Mouse (Mus musculus) ovary, adult 18-20 months (tissue): ENCODE measurements around the gene Rfwd3.
"Not testable (repeated sequence)": the region's sequence is repeated elsewhere in the genome, so short reads cannot be mapped to it uniquely, and the experiment has no call there.

ENCODE experiments used
- DNase-seq: peaks from one replicate; pipeline ENCODE4 v3.0.0; 2022; ENCODE audit warnings: low spot score, mixed read lengths

Rfwd3 gene

DNA sequence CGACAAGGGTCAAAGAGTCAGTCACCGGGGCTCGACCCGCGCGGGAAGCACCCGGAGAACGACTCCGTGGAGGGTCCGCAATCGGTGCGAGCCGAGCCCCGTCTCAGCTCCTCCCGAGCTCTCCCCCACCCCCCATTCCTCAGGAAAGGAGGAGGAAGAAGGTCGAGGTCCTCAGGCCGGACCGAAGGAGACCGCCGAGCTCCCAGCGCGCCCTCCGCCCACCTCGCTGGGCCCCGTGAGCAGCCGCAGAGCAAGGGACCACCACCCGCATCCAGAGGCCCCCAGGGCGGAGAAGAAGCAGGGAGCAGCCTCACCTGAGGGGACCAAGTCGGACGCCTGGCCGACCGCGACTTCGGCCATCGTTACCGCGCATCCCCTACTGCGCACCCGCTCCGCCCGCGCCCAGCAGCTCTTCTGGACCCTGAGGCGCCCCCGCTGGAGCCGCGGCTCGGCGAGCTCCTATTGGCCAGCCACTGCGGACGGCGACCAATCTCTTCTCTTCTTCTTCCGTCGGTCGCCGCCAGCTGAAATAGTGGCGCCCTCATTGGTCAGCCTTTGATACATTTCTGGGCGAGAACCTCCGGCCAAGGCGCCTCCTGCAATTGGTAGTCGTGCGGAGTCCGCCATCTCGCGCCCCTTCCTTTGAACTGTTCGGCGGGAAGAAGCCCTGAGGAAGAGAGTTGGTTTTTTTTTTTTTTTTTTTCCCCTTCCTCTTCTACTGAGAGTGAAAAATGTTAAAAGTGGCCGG, at the start of gene Rfwd3:
Gene Rfwd3, minus strand, starts transcription at position 402 of the 748 bp plus-strand sequence.
- peak; percentile 97 for DNase-seq

DNA sequence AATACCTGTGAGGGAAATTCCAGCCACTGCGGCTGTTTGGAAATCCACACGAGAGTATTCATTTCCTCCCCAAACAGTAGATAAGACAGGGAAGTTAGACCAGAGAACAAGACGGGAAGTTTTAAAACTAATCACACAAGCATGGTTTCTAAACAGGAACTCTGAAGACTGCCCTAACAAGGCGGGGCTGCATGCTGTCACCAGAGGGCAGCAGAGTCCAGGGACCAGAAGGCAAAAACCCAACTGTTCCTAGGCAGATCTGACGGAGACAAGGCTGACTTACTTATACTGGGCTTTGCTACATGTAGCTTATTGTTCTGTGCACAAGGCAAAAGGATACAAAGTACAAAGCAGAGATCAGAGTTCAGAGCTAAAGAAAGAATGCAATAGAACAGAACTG, 43.2 kb upstream of the Rfwd3 start:
- peak; percentile 48 for DNase-seq

DNA sequence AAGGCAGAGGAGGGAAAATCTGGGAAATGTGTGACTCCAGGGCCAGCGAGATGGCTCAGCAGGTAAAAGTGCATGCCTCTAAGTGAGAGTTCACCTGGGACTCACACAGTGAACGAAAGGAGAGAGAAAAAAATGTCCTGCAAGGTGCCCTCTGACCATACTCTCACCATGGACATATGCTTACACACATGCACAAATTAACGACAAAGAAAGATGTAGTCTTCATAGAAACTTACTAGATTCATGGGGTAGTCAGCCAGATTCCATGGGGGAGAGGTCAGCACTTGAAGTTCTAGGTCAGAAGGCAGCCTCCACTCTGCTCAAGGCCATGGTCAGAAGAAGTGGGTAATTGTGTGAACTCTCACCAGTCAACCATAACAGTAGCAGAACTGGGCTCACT, 40.2 kb upstream of the Rfwd3 start:
- DNase-seq: no peak

DNA sequence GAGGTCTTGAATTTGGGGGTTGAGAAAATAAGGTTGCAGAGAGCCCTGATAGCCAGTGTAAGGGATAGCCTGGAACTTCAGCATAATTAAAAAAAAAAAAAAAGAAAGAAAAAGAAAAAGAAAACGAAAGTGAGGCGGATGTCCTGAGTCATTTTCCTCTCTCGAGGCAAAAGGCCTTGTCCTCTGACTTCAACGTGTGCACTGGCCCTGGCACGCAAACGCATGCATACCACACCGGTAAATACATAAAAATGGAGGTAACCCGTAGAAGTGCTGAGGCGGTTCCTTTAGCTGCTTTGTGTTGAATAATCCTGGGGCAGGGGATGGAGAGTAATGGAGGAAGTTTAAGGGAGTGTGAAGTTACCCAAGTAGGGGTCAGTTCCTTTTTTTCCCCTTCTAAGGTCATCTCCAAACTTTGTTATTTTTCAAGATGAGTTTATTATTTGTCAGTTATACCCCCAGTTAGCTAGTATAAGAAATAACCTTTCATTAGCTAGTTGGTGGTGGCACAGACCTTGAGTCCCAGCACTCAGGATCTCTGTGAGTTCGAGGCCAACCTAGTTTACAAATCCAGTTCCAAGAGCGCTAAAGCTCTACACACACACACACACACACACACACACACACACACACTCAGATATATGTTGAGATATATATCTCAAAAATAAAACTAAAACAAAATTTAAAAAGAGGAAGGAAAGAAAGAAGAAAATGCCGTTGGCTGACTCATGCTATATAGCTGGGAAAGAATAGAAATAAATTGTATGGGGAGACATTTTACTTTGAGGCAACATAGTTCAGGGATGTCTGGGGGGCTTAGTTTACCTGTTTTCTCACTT, 38.6 kb upstream of the Rfwd3 start:
- no peak for DNase-seq

DNA sequence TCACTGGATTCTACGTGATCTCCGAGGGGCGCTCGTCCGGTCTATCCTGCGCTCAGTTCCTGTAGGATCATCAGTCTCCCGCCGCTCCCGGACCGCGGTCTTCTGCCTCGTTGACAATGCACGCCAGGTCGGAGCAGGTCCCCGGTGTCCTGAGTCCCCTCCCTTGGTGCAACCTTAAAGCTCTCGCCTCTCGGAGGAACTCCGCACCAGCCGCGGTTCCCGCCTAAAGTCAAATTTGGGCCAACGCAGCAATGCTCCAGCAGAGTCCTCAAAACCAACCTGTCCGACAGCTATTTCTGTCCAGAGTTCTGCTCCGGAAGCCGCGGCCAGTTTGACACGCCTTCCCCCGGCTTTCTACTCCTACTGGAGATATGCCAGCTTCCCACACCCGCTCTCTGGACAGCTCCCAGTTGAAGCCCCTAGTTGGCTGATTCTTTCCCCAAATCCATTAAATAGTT, 37.9 kb upstream of the Rfwd3 start, which contains the start of gene Mlkl:
Gene Mlkl, minus strand, starts transcription at position 288 of the 458 bp plus-strand sequence.
- peak; percentile 36 for DNase-seq

DNA sequence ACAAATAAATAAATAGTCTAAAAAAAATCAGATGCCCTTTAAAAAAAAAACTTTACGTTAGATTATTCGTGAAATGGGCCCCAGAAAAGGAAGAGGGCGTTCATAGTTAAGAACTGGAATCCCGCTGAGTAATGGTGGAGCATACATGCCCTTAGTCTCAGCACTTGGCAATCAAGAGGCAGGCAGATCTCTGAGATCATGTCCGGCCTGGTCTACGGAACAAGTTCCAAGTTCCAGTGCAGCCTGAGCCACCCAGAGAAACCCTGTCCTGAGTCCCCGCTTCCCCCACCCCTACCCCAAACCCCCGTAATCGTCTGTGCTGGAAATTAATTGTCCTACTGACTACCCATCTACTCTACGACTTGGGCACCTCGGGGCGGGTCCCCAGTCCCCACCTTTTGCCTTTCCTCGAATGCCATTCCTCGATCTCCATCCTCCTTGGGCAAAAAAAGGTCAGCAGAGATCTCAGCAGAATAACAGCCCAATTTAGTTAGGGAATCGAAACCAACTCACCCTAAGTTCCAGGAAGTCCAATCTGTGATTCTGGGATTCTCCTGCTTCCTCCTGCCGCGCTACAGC, 37.4 kb upstream of the Rfwd3 start:
- no peak for DNase-seq

DNA sequence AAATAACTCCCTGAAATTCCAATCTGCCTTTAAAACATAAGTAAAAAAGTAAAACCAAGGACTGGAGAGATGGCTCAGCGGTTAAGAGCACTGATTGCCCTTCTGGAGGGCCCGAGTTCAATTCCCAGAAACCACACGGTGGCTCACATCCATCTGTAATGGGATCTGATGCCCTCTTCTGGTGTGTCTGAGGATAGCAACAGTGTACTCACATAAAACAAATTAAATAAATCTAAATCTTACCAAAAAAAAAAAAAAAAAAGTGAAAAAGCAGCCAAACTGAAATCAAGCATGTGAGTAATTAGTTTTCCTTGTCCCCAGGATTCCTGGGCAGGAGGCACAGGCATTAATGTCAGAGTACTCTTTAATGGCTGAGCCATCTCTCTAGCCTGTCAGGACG, 36.7 kb upstream of the Rfwd3 start:
- no peak for DNase-seq

DNA sequence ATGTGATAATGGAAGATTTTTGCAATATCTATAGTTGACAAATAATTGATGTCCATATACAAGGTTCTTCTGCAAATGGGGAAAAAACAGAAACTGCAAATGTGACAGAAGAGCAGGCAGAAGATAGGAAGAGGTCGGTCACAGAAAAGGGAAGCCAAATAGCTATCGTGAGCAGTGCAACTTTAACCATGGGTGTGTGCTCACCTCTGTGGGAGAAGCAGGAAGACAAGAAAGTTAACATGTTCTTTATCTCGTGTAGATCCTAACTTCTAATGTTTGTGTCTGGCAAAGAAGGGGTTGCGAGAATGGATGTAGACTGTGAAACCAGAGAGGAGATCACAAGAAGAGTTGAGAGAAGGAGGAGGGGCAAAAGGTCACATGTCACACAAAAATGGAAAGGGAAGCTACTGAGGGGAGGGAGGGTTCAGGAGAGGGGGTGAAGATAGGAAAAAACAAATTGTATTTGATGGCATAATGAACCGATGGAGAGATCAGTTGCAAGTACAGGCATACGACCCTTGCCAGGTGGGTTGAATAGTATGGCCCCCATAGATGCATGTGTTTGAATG, 25.3 kb upstream of the Rfwd3 start:
- no peak for DNase-seq

DNA sequence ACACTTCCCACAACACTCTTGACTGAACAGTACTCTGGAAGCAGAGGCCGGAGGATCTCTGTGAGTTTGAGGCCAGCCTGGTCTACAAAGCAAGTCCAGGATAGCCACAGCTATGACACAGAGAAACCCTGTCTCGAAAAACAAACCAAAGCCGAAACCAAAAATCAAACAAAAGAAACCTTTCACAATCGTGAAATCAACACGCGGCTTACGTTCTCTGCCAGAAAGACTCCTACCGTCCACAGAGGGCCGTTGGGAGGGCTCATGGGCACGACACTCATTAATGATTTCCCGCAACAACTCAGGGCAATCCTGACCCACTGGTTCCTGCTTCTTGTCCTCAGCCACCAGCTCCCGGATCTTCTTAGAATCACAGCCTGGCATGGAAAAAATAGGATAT, 14.7 kb upstream of the Rfwd3 start:
- DNase-seq: no peak

DNA sequence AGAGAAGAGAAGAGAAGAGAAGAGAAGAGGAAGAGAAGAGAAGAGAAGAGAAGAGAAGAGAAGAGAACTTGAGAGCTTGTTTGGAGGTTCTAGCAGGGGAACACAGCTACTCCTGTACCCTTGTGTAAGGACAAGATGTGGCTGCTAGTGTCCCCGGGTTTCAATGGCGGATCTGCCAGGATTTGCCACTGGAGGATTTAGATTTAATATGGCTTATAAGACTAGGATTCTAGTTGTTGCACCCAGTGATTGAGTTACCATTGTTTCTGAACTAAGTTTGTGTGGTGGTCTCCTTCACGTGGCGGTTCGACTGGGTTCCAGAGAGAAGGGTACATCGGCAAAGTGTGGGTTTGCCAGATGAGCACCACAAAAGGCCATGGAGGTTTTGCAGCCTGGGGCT, 13.9 kb upstream of the Rfwd3 start:
- DNase-seq: not testable (repeated sequence)

DNA sequence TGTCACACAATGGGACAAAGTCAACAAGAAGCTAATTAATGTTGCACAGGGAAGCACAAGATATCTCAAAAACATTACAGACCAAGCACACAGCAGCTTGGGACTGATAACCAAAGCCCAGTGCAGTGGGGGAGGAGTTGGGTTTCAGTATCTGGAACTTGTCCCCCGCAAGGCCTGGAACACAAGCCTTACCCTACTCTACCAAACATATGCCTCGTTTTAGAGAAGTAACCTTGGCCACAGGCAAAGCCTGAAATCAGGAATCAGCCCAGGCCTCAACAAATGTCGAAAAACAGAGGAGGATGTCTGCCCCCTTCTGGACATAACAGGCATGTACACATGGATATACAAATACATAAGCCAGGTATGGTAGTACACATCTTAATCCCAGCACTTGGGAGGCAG, 12.7 kb upstream of the Rfwd3 start:
- no peak for DNase-seq

DNA sequence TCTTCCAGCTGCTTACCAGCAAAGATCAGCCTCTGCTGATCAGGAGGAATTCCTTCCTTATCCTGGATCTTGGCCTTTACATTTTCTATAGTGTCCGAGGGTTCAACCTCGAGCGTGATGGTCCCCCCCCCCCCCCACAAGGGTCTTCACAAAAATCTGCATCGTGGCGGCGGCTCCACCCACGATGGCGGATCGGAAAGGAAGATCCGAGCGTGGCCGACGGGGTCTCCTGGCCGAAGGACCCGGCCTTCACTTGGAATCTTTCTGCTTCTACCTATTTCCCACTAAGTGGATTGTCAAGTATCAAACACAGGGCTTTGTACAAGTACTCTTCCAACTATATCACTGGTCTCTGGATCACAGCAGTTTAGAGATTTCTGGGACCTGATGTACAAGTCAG, 10.0 kb upstream of the Rfwd3 start:
- not testable (repeated sequence) for DNase-seq

DNA sequence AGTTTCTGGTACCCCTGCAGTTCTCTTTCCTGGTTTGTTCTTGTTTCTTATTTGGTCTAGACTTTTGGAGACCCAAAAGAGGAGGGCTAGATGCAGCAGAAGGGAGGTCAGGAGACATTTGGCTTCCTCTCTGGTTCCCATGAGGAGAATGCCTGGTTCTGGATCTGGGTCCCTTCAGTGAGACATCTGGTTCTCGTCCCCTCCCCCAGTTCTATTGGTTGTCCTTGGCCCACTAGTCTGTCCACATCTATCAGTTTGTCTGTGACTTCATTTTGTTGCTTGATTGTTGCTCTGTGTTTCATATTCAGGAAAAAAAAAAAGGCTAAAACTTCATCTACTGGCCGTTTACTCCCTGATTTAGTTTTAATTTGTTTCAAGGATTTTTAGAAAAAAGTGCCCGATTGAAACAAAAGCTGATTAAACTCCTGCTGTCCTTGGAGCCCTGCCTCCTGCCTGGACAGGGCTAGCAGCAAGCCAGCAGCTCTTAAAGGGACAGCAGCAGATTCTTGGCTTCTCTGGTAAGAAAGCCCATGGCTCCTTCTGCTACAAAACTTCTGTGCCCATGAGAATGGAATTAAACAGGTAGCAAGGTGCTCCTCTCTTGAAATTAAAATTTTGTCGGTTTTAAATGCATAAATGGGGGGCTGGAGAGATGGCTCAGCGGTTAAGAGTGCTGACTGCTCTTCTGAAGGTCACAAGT, 5.2 kb upstream of the Rfwd3 start:
- peak; percentile 74 for DNase-seq

DNA sequence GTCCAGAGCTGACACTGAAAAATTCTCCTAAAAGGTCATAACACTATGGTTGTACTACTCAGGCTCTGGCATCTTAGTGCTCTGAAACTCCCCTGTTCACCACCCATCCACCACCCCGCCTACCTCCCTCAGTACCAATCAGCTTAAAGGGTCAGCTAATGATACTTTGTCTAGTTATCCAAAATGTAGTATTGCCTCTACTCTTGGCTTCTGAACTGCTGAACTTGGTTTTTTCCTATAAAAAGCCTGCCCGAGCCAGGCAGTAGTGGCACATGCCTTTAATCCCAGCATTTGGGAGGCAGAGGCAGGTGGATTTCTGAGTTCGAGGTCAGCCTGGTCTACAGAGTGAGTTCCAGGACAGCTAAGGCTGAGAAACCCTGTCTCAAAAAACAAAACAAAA, 4.3 kb upstream of the Rfwd3 start:
- no peak for DNase-seq

DNA sequence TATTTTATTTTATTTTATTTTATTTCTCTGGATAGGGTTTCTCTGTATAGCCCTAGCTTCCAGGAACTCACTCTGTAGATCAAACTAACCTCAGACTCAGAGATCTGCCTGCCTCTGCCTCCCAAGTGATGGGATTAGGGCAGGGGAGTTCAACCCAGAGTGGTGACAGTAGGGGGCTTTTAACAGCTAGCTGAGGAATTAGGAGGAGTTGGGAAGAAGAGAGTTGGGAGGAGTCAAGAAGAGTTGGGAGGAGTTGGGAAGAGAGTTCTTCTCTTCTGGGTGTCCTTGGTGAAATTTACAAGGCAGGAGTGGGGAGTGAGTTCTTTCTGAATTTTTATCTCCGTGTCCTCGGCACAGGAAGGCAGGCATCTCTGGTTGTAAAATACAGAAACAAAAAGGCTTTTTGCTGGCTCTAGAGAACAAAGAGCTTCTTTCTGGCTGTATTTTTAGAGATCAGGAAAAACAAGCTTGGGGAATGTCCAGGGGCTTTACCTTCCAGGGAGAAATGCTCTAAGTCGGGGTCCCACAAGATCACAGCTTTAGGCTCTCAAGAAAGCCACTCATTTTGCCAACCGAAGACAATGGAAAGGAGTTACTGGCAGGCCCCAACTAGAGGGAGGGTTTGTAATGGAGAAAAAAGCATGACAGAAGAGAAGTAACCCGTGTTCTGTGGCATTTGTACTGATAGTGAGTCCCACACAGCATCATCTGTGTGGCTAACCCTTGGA, 3.2 kb upstream of the Rfwd3 start:
- DNase-seq: not testable (repeated sequence)

DNA sequence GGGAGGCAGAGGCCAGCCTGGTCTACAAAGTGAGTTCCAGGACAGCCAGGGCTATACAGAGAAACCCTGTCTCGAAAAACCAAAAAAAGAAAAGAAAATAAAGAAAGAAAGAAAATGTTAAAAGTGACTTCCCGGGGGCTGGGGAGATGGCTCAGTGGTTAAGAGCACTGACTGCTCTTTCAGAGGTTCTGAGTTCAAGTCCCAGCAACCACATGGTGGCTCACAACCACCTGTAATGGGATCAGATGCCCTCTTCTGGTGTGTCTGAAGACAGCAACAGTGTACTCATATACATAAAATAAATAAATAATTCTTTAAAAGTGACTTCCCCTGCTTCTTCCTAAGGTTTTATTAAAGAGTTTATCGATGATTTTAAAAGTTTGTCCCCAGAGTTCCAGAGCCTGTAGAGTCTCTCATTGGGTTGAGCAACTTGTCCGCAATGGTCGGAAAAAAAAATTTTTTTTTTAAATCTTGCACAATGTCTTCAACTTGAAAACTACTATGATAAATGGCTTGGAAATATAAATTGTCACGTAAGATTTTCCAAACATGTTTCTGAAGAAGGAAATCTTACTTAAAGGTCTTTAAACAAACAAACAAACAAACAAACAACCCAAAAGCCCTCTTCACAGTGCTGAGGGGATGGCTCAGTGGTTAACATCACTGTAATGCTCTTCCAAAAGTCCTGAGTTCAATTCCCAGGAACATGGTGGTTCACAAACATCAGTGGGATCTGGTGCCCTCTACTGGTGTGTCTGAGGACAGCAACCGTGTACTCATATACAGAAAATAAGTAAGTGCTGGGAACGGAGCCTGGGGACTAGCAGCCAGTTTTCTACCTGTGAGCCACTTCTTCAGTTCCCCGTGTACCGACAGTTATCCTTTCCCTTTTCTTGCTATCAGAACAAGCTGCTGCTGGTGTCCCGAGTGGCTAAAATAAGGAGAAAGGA, 850 bp upstream of the Rfwd3 start:
- DNase-seq: no peak

DNA sequence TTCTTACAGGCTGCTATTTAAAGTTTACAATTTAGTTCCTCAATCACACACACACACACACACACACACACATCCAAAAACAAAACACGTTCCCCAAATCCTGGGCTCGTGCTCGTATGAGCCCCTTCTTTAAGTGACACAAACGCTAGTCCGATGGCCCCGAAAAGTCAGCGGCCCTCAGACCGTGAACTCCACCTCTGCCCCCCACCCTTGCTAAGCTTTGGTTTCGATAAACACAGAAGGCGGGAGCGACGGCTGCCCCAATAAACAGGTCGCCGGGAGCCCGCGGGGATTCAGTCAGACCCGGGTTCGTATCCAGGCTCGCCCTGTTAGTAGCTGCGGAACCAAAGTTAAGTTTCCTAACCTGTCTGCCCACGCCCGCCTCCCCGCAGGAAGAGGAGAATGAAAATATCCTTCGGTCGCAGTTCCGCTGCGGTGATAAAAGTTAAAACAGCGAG, 630 bp downstream of the Rfwd3 start:
- peak; percentile 18 for DNase-seq

DNA sequence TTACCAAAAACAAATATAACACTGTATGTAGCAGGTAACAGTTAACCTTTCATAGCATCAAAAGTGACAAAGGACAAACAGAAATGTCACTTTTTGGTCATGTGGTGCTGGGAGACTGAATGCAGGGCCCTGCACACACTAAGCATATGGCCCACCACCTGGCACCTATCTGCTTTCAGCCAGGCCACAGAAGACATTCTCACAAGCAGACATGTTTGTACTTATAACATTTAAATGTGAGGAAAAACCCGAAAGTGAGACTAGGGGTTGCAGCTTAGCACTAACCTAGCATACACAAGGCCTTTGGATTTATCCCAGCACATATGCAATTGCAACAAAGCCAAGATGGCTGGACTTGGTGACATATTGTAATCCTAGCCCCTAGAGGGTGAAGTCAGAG, 2.0 kb downstream of the Rfwd3 start:
- DNase-seq: no peak

DNA sequence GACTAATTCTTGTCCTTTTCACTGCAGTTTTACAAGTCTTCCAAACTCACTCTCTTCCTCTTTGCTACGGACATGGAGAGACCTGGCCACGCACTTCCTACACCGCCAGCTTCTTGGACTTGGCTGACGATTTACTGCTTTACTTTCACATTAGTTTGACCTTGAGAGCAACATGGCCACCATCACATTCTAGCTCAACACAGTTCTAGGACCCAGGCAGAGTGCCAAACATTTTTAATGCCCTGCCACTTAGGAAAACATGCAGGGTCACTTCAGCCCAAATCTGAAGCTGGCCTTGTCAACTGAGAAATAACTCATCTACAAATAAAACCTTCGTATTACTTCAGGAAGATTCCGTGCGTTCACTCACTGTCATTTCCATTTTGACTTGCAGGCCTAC, 8.3 kb downstream of the Rfwd3 start:
- peak; percentile 67 for DNase-seq

DNA sequence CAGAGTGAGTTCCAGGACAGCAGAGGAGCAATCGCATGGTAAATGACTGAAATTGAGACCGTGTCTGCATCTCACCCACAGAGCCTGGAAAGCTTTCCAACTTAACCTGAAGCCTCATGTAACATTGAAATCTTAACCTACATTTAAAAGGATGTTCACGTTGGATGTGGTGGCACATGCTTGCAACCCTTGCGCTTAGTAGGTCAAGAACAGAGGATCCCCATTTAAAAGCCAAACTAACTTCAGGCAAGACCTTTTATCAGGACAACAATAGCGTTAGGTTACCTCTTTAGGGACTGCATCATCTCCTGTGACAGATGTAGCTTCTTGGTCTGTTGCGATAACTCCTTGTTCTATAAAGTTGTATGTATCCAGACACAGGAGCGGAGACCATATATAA, 9.4 kb downstream of the Rfwd3 start:
- no peak for DNase-seq
